Mouse (Mus musculus): ENCODE results near the gene Snrnp200.
"Not testable (repeated sequence)": the region's sequence is repeated elsewhere in the genome, so short reads cannot be mapped to it uniquely, and the experiment has no call there.

The Snrnp200 gene

DNA sequence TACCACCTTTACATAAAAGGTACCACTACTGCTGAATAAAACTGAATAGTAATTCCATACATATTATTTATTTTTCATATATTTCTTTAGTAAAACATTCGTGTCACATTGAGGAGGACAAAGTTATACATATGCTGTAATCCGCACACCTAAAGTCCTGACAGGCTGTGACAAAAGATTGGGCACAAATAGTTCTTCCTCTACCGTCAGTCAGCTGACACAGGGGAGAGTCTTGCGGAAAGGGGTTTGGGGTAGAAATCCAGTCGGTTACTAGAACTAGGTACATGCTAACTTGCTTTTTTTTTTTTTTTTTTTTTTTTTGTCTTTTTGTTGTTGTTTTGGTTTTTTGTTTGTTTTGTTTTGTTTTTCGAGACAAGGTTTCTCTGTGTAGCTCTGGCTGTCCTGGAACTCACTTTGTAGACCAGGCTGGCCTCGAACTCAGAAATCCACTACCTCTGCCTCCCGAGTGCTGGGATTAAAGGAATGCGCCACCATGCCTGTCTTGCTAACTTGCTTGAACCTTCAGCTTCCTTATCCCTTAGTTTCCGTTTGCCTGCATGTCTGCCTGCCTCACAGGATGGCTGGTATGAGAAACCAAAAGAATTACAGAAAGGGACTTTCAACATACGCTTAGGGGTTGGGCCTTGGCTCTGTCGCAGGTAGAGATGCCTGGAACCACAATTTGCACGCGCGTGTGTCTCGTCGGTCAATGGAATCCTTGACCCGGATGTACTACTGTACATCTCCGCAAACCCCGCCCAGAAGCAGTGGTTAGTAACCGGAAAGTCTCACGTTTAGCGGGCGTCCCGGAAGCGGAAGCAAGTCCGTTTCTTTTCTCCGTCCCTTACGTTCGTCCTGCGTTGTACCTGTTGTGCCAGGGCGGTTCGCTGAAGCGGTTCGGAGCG, at the start of gene Snrnp200, which contains the start of gene 1810024B03Rik:
TSS of gene Snrnp200 (plus strand) at position 840 of the 905 bp plus-strand sequence.
TSS of gene 1810024B03Rik (minus strand) at position 734 of the 905 bp plus-strand sequence.
- in situ Hi-C loops (cut with MboI; ENCODE audit: low sequenced_read_pairs): no loop called here

DNA sequence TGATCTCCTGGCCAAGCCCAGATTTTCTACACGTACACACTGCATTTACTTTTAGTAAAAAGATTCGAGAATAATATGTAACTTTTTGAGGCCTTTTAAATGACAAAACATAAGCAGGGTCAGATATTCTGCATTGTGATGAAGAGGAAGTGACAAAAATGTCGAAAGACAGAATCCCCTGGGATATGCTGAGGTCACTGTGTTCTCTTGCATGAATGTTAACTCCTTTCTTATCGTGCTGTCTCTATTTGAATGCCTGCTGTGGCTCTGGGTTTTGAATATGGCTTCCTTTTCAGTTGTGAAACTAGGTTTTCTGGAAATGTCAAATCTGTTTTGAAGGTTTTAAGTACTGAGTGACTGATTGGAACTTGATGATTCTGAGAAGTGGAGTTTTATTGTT, 42.5 kb upstream of the Snrnp200 start:
- in situ Hi-C loops (cut with MboI; ENCODE audit: low sequenced_read_pairs): no loop called here

DNA sequence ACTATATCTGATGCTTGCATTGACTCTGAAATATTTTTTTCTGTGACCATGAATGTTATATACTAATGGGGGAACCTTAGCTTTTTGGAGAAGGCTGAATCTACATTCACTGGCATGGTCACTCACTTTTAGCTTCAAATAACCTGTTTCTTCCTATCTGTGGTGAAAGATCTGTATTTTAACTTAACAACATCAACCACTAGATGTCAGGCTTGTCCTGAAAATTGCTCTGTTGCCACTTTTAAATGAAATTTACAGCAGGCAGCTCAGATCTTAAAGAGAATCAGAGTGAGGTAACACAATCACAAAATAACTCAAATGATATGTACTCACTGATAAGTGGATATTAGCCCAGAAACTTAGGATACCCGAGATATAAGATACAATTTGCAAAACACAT, 41.9 kb upstream of the Snrnp200 start:
- in situ Hi-C loops (cut with MboI; ENCODE audit: low sequenced_read_pairs): not testable (repeated sequence)

DNA sequence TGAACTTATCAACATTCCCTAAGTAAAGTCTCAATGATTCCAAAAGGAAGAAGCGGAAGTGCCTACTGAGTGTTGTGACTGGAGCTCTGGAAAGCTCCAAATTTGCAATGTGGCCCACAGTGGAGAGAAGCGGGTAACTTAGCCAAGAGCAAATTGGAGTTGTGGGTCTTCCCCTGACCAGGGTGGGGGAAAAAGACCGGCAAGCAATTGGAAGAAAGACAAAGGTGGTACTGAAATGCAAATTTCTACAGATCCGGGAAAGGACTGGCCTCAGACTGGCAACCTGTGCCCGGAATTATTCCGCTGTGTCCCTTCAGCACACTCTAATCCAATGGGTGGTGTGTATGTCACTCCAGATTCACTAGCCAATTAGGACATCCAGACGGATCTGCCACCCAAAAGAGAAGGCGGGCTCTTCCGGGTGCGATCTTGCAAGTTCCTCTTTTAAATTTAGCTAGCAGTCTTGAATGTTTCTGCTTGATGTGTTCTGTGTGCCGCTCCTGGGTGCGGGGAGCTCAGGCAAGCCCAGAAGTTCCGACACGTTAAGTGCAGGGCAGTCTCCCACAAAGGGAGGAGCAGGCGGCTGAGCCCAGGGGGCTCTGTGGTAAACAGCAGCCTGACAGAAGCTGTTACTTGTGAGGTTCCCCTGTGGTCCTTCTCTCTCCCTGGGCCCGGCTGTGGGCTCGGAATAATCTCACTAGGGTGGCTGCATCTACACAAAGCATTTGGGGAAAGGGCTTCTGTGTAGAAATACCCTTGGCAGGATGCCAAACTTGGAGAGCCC, 25.4 kb upstream of the Snrnp200 start:
- in situ Hi-C loops (cut with MboI; ENCODE audit: low sequenced_read_pairs): no loop called here

DNA sequence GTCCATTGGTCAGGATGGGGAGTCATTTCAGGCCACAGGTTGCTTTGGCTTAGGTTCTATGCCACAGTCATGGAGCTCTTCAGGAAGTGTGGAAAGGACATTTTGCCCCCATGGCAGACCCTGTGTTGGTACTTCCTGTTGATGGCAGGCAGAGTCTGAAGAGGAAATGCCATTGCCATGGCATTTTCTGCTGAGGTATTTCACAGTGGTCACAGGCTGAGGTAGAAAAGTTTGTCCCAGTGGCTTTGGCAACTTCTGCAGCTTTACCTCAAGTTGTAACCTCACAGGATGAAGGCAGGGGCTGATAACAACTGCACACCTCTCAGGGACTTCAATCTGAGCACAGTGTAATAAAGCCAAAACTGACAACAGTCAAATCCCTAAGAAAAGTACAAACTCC, 18.6 kb upstream of the Snrnp200 start:
- in situ Hi-C loops (cut with MboI; ENCODE audit: low sequenced_read_pairs): no loop called here

DNA sequence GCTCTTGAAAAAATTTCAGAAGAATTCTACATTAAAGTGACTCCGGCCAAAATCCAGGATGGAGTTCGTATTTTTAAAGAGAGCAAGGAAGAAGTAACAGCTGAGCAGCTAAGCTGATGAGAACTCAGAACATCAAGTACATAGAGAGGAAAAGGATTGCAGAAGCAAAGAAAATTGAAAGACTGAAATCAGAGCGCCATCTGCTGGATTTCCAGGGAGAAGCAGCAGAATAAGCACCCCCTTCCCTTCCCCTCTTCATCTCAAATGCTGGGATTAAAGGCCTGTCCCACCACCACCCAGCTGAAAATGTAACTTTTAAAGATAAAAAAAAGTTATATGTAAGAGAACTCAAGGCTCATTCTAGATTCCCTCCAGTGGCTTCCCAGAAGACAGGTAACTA, 3.3 kb upstream of the Snrnp200 start:
- in situ Hi-C loops (cut with MboI; ENCODE audit: low sequenced_read_pairs): loop anchor here (5.0 kb wide), 1 partner anchor 43 kb away; no protein-coding TSS in a partner anchor

DNA sequence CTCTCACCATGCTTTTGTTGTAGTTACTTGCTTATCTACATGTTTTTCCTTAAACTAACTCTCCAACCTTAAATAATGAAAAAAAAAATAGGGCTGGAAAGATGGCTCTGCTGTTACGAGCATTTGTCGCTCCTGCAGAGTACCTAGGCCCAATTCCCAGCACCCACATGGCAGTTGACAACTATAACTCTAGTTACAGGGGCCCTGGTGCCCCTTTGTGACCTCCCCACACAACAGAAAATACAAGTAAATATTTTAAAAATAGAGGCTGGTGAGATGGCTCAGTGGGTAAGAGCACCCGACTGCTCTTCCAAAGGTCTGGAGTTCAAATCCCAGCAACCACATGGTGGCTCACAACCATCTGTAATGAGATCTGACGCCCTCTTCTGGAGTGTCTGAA, 2.2 kb upstream of the Snrnp200 start:
- in situ Hi-C loops (cut with MboI; ENCODE audit: low sequenced_read_pairs): not testable (repeated sequence)

DNA sequence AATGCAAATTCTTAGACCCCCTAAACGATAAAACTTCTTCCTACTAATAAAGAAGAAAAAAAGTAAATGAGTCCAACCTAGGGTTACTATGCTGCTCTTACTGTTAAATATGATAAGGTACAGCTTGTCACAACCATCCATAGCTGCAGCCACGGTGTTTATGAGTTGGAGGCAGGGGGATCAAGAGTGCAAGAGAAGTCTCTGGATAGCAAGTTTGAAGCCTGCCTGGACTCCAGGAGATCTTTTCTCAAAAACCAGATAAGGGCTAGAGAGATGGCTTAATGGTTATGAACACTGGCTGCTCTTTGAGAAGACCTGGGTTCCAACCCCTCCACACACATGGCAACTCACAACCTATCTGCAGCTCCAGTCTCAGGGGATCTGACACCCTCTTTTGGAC, 1.3 kb upstream of the Snrnp200 start:
- in situ Hi-C loops (cut with MboI; ENCODE audit: low sequenced_read_pairs): no loop called here

DNA sequence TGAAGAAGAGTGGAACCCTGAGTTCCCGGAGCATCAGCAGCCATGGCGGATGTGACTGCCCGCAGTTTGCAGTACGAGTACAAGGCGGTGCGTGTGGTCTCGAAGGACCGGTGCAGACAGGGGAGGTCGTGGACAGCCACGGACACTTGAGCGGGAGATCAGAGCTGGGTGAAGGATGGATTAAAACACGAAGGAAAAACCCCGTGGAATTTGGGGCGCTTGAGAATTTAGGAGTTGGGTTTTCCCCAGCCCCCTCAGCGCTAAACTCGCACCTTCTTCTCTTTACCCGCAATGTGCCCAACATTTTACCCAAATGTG, 225 bp downstream of the Snrnp200 start:
- in situ Hi-C loops (cut with MboI; ENCODE audit: low sequenced_read_pairs): no loop called here

DNA sequence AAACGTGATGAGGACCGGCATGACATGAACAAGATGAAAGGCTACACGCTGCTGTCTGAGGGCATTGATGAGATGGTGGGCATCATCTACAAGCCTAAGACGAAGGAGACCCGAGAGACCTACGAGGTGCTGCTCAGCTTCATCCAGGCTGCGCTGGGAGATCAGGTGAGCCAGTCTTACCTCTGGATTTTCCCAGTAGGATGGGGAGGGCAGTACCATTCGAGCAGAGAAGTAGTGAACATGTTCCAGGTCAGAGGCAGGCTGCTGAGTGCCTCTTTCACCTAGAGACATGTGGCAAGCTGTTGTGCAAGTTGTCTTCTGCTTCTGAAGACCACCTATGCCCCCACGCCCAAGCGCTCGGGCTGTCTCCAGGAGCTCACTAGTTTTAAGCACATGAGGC, 2.5 kb downstream of the Snrnp200 start:
- in situ Hi-C loops (cut with MboI; ENCODE audit: low sequenced_read_pairs): no loop called here

DNA sequence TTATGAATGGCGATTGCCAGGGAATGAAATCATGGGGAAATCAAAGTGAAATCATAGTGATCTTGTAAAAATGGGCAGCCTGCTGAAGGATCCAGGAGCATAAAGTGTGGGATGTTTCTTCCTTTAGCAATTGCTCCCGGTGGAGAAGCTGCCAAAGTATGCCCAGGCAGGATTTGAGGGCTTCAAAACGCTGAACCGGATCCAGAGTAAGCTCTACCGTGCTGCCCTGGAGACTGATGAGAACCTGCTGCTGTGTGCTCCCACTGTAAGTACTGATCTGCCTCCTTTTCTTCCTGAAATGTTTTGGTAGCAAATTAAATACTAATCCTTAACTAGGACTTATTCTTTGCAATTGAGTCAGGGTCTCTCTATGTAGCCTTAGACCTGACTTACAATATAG, 9.6 kb downstream of the Snrnp200 start:
- in situ Hi-C loops (cut with MboI; ENCODE audit: low sequenced_read_pairs): no loop called here

DNA sequence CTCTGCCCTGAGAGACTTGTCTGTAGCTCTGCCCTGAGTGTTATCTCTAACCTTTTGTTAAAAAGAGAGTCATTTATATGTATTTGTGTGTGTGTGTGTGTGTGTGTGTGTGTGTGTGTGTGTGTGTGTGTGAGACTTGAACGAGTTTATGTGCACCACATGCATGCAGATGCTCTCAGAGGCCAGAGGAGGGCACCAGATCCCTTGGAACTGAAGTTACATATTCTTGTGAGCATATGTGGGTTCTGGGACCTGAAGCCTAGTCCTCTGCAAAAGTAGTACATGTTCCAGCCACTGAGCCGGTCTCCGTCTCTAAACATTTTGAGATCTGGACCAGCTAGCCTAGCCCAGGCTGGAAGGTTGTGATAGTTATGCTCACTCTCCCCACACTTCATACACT, 17.1 kb downstream of the Snrnp200 start:
- in situ Hi-C loops (cut with MboI; ENCODE audit: low sequenced_read_pairs): no loop called here

DNA sequence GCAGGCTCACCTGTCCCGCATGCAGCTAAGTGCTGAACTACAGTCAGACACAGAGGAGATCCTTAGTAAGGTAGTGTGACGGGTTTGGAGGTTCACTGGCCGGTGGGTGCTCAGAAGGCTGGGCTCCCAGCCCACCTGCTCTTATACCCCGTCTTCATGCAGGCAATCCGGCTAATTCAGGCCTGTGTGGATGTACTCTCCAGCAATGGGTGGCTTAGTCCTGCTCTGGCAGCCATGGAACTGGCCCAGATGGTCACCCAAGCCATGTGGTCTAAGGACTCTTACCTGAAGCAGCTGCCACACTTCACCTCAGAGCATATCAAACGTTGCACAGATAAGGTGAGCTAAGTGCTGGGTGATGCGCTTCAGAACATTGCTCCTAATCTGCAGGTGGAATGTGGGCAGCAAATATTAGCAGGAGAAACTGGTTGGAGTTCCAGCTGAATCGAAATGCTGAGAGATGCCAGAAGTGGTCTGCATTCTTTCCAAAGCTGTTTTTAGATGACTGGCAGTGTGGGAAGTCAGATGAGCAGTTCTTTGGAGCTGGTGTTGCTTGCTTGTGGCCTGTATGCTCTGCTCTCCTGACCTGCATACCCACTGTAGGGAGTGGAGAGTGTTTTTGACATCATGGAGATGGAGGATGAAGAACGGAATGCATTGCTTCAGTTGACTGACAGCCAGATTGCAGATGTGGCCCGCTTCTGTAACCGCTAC, 29.9 kb downstream of the Snrnp200 start:
- in situ Hi-C loops (cut with MboI; ENCODE audit: low sequenced_read_pairs): no loop called here

DNA sequence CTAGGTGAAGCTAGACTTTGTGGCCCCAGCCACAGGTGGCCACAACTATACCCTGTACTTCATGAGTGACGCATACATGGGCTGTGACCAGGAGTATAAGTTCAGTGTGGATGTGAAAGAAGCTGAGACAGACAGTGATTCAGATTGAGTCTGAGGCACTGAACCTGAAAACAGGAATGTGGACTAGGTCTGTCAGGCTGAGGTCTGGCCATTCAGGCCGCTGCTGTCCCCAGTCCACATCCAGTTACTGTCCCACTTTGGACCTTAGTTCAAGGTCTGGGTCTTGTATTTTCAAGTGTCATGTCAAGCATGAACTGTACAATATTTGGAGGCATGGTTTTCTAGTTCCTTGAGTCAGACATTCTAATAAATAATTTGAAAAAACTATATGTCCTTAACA, 31.9 kb downstream of the Snrnp200 start:
- in situ Hi-C loops (cut with MboI; ENCODE audit: low sequenced_read_pairs): no loop called here

DNA sequence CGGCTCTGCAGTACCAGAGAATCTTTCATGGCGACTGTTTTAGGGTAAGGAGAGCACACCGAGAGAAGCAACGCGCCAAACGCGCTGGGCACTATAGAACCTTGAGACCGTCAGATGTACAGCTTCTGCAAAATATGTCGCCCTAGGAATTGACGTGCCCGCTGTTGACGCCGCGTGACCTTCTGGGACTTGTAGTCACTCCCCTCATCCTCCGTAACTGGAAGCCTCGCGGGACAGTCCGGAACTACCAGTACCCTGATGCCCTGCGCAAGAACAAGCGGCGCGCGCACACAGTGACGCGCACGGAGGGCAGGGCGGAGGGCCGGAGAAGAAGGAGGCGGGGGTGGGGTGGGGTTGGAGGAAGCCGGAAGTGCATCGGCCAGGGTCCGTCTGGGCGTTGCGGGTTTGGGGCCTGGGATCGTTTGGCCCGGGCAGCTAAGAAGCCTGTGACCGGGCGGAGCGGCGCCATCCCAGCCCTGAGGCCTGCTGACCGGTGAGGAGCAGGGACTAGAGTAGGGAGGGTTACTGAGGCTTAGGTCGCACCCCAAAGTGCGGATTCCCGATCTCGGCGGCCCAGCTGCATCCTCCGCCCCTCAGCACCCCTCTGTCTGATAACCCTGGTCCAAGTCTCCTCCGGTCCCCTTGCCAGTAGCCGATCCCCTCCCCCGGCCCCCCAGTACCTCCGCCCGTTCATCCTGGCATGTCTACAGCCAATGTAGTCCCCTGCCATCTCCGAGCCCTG, 39.6 kb downstream of the Snrnp200 start, which contains the start of the genes Ciao1 and Tmem127:
TSS of gene Ciao1 (minus strand) at position 225 of the 742 bp plus-strand sequence.
TSS of gene Tmem127 (plus strand) at position 317 of the 742 bp plus-strand sequence.
- in situ Hi-C loops (cut with MboI; ENCODE audit: low sequenced_read_pairs): no loop called here

DNA sequence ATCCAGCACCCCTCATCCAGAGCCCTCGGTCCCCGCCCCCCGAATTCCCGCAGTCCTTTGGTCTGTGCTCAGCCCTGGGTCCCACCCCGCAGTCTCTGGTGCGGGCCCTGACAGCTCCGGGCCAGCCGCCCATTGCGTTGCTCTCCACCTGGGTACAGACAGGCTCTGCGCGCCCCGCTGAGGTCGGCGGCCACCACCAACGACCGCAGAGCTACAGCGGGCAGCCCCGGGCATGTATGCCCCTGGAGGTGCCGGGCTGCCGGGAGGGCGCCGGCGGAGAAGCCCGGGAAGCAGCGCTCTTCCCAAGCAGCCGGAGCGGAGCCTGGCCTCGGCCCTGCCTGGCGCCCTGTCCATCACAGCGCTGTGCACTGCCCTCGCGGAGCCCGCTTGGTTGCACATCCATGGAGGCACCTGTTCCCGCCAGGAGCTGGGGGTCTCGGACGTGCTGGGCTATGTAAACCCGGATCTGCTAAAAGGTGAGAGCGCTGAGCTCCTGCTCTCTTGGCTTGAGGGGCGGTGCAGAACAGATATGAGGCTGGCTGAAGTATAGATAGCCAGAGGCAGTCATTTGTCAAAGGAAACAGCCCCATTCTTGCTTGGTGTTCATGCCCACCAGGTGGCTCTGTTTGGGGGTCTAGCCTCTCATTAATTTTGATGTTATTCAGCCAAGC, 40.3 kb downstream of the Snrnp200 start:
- in situ Hi-C loops (cut with MboI; ENCODE audit: low sequenced_read_pairs): no loop called here

DNA sequence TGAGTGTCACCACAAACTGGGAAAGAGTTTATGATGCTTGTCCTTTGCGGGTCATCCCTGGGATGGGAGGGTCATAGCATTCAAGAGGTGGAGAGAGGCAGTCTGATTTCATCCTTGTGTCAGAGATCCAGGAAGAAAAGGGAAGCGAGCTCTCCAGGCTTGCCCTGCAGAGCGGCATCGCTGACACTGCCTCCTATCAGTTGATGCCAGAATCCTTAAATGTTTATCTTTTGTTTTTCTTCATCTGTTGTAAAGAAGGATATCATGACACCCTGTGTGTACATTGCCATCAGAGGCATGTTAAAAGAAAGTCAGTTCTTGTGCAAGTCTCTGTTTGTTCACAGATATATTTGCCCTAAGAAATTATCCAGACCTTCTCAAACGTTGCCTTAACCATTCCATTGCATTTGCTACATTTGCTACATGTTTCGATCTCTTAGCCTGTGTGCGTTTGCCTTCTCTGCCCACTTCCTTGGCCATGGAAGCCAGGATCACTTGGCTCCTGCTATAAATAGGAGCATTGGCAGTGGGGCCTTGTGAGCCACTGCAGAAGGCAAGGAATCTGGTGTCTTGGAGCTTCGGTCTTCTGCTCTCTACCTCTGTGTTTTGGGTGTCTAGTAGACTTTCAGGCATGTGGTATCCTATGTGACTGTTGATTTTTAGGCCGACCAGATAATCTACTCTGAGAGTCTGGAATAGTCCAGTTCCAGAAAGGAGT, 42.3 kb downstream of the Snrnp200 start:
- in situ Hi-C loops (cut with MboI; ENCODE audit: low sequenced_read_pairs): loop anchor here (10.0 kb wide), 1 partner anchor 94 kb away; no protein-coding TSS in a partner anchor

DNA sequence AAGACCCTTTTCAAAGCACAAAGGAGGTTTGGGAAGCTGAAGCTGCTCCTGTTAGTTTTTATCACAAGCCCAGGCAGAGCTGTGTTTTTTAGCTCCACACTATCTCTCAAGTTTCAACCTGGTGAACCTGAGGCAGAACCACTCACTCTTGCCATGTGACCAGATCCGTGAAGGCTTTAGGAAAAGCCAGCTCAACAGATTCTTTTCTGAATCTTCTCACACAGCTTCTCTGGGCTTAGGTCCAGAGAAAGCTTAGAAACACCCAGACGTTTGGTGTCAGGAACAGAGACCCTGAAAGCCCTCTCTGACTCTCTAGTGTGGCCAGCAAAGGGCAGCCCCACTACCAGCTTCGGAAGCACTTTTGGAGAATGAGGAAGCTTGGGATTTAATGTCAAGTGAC, 43.3 kb downstream of the Snrnp200 start:
- in situ Hi-C loops (cut with MboI; ENCODE audit: low sequenced_read_pairs): loop anchor here (10.0 kb wide), 1 partner anchor 93 kb away; no protein-coding TSS in a partner anchor
